Mouse (Mus musculus): ENCODE measurements around the gene Vax1. TPM values are rescaled to one million over a fixed set of nuclear protein-coding genes. Genes with fewer than 3 reads are reported as not detected.

Gene Vax1
- total RNA-seq, 1 experiment from 2014 or later, result not detected

Other genes with a start within 250 kb of the Vax1 start
- gene Eno4, start 226.6 kb downstream of the Vax1 start, total RNA-seq (2017), result not detected in 2 replicates
- gene Hspa12a, start 226.4 kb downstream of the Vax1 start, total RNA-seq (2017), result not detected in 2 replicates
- 0.05 and 1.0 TPM in 2 replicates for gene Shtn1, start 94.0 kb downstream of the Vax1 start, total RNA-seq (2017)
- gene Kcnk18, start 49.2 kb upstream of the Vax1 start, total RNA-seq (2017), result not detected in 2 replicates
- 21.9 and 29.1 TPM in 2 replicates for gene Slc18a2, start 90.8 kb upstream of the Vax1 start, total RNA-seq (2017)
- gene Rps12-ps3, start 152.2 kb upstream of the Vax1 start, total RNA-seq (2017), result 809 and 1,340 TPM in 2 replicates
- 48.7 and 59.1 TPM in 2 replicates for gene Pdzd8, start 175.7 kb upstream of the Vax1 start, total RNA-seq (2017)